Mouse (Mus musculus): ENCODE measurements around the gene Tmem143. TPM values are rescaled to one million over a fixed set of nuclear protein-coding genes. Genes with fewer than 3 reads are reported as not detected.

The Tmem143 gene
- polyA plus RNA-seq, 1 experiment from 2014 or later, result 5.6 TPM

Other genes with a start within 250 kb of the Tmem143 start
- gene Fut2, start 230.5 kb upstream of the Tmem143 start, polyA plus RNA-seq (2015; fragmentation: Nextera tagmentation; extraction: Ambion mirVana), result 0.60 and 0.70 TPM in 2 replicates
- gene Ntn5, start 212.9 kb upstream of the Tmem143 start, polyA plus RNA-seq (2015; fragmentation: Nextera tagmentation; extraction: Ambion mirVana), result 0.95 and 1.8 TPM in 2 replicates
- gene Sec1, start 202.5 kb upstream of the Tmem143 start, polyA plus RNA-seq (2015; fragmentation: Nextera tagmentation; extraction: Ambion mirVana), result 0.74 and 0.84 TPM in 2 replicates
- gene Car11, start 197.1 kb upstream of the Tmem143 start, polyA plus RNA-seq (2015; fragmentation: Nextera tagmentation; extraction: Ambion mirVana), result 2.3 and 3.3 TPM in 2 replicates
- gene Dbp, start 191.9 kb upstream of the Tmem143 start, polyA plus RNA-seq (2015; fragmentation: Nextera tagmentation; extraction: Ambion mirVana), result 1.5 and 1.7 TPM in 2 replicates
- gene Rpl18, start 181.5 kb upstream of the Tmem143 start, polyA plus RNA-seq (2015; fragmentation: Nextera tagmentation; extraction: Ambion mirVana), result 984 and 1,005 TPM in 2 replicates
- gene Sphk2, start 178.9 kb upstream of the Tmem143 start, polyA plus RNA-seq (2015; fragmentation: Nextera tagmentation; extraction: Ambion mirVana), result 28.9 TPM in 2 replicates
- gene Fam83e, start 175.7 kb upstream of the Tmem143 start, polyA plus RNA-seq (2015; fragmentation: Nextera tagmentation; extraction: Ambion mirVana), result 2.0 and 2.1 TPM in 2 replicates
- not detected in 2 replicates for gene Spaca4, start 171.1 kb upstream of the Tmem143 start, polyA plus RNA-seq (2015; fragmentation: Nextera tagmentation; extraction: Ambion mirVana)
- 0.72 and 1.0 TPM in 2 replicates for gene Lmtk3, start 113.2 kb upstream of the Tmem143 start, polyA plus RNA-seq (2015; fragmentation: Nextera tagmentation; extraction: Ambion mirVana)
- 6.6 and 7.9 TPM in 2 replicates for gene Sult2b1, start 112.3 kb upstream of the Tmem143 start, polyA plus RNA-seq (2015; fragmentation: Nextera tagmentation; extraction: Ambion mirVana)
- gene Cyth2, start 82.4 kb upstream of the Tmem143 start, polyA plus RNA-seq (2015; fragmentation: Nextera tagmentation; extraction: Ambion mirVana), result 108 and 112 TPM in 2 replicates
- 0.68 and 1.3 TPM in 2 replicates for gene Kcnj14, start 72.2 kb upstream of the Tmem143 start, polyA plus RNA-seq (2015; fragmentation: Nextera tagmentation; extraction: Ambion mirVana)
- gene Grwd1, start 66.0 kb upstream of the Tmem143 start, polyA plus RNA-seq (2015; fragmentation: Nextera tagmentation; extraction: Ambion mirVana), result 50.0 and 51.4 TPM in 2 replicates
- gene Kdelr1, start 24.2 kb upstream of the Tmem143 start, polyA plus RNA-seq (2015; fragmentation: Nextera tagmentation; extraction: Ambion mirVana), result 76.6 and 76.7 TPM in 2 replicates
- gene Grin2d, start 18.6 kb upstream of the Tmem143 start, polyA plus RNA-seq (2015; fragmentation: Nextera tagmentation; extraction: Ambion mirVana), result 0.34 and 0.40 TPM in 2 replicates
- gene Syngr4, start 227 bp upstream of the Tmem143 start, polyA plus RNA-seq (2015; fragmentation: Nextera tagmentation; extraction: Ambion mirVana), result 0.26 and 1.9 TPM in 2 replicates
- gene Emp3, start 24.5 kb downstream of the Tmem143 start, polyA plus RNA-seq (2015; fragmentation: Nextera tagmentation; extraction: Ambion mirVana), result 177 and 189 TPM in 2 replicates
- 9.6 and 11.3 TPM in 2 replicates for gene Ccdc114, start 27.1 kb downstream of the Tmem143 start, polyA plus RNA-seq (2015; fragmentation: Nextera tagmentation; extraction: Ambion mirVana)
- gene Abcc6, start 133.4 kb downstream of the Tmem143 start, polyA plus RNA-seq (2015; fragmentation: Nextera tagmentation; extraction: Ambion mirVana), result 0.25 and 0.63 TPM in 2 replicates
- 30.3 and 31.4 TPM in 2 replicates for gene Nomo1, start 136.8 kb downstream of the Tmem143 start, polyA plus RNA-seq (2015; fragmentation: Nextera tagmentation; extraction: Ambion mirVana)
- gene Kcnj11, start 203.8 kb downstream of the Tmem143 start, polyA plus RNA-seq (2015; fragmentation: Nextera tagmentation; extraction: Ambion mirVana), result 0.38 and 0.59 TPM in 2 replicates

Data from lung, embryonic 16.5 days (tissue).